Mouse (Mus musculus): ENCODE data around the gene Lrrc75a.

Gene Lrrc75a

DNA sequence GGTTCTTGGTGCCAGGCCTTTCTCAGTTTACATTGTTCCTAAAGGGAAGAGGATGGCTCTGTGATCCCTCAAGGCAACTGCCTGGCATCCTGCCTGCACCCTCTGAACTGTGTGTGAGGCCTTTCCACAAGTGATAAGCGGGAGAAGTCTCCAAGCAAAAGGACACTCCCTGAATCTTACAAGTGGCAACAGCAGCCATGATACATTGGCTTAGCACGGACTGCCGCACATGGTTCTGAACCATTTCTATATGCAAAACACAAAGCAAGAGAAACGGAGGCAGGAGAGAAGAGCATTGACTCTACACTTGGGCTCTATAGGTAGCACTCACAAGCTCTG, 3.0 kb downstream of the Lrrc75a start:
- no peak for DNase-seq

DNA sequence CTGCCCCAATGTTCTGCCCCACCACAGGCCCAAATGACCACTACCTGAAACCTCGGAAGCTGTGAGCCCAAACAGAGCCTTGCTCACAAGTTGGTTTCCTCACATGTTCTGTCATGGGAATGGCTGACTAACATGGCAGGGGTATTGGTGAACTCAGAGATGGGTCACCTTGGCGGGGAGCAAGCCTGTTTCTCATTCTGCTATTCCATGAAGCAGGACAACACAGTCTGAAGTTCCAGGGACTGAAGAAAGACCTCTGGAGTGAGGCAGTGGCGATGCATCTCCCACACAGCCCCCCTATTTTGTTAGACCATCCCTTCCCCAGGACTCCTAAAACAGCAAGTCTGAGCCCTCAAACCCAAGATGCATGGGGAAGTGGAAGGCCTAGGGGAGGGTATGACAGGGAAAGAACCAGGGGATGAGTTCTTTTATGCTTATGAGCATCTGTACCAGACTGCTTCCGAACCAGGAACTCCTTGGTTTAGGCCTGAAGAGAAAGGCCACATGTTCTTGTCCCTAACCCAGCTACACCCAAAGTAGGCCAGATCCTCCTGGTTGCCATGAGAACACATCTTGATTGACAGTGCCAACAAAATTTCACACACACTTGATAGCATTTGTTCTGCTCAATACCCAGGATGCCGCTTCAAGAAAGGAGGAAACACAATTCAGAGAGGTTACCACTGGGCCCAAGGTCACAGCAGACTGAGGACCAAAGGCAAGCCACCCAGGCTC, 3.6 kb downstream of the Lrrc75a start:
- no peak for DNase-seq

DNA sequence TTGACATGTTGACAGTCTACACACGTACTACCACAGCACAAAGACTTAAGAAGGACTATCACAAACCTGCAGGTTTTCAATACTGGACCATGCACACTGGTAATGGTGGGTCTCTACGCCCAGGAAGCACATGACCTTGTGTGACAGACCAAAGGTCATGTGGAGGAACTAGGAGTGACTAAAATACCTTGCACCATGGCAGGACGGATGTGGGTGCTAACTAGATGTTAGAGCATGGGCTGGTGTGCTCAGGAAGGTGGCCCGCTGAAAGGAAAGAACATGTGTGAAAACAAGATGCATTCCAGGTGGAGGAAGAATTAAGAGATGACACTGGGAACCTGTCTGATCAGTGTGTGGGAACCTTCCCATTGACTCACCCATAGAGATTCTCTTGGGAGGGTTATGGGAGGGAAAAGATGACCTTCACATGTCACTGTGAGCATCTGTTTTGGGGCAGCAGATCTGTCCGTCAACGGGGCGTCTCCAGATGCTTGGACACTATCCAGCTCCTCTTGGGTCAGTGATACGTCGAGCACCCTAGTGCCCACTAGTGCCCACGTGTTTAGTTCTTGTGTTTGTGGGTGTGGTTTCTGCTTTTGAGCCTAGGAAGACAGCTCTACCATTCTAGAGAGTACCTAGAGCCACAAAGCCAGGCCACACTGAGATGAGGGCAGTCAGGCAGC, 4.5 kb downstream of the Lrrc75a start:
- no peak for DNase-seq

DNA sequence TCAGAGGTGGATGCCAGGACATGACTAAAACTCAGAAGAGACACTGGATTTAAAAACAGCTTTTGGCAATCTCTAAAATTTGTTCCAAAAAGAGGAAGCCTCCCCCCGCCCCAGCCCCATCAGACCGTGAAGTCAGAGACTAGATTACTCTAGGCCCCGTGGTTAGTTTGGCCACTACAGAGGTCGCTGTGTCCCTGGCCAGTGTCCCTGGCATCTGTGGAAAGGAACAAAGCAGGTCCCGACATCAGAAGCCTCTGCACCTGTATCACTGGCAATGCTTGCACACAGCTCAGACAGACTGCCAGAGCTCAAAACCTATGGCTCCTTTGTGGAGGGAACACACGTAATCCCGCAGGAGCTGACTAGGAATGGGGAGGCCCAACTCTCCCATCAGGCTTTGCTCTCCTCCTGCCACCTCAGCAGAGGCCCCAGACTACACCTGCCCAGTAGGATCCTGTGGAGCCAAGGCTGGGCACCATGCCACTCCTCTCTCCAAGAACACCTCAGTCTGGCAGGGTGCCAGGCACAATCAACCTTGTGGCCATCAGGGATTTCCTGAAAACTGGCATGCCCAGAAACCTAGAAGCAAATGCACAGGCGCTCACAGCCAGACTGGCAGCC, 5.2 kb downstream of the Lrrc75a start:
- peak in 1 of 2 experiments; percentile 23 for DNase-seq

DNA sequence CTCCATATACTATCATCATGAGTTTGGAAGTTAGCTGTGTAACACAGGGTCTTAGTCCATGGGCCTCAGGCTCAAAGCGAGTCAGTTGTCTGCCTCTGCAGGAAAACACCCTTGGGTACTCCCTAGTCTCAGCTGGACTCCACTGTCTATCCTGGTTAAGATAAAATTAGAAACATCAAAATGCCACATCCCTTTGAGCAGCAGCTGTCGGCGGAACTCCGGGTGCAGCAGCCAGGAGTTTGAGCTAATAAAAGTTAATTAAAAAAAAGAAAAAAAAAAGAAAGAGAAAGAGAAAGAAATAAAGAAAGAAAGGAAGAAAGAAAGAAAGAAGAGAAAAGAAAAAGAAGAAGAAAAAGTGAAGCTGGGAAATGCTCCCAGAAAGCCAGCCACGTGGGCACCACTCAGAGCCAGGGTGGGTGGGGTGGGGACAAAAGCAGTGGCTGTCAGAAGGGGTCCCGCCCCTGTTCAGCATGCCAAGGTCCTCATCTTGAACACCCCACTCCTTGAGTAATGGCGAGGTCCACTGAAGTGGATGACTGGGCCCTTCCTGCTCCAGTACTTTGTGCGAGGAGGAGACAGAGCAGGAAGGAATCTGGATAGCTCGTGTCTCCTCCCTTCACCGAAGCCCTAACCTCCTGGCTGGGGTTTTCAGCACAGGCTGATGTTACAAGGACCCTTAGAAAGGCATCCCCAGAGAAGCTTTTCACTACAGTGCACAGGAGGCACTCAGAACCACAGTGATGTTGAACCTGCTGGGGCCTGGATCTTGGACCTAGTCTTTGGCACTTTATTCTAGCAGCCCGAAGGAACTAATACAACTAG, 6.1 kb downstream of the Lrrc75a start:
- no peak for DNase-seq

DNA sequence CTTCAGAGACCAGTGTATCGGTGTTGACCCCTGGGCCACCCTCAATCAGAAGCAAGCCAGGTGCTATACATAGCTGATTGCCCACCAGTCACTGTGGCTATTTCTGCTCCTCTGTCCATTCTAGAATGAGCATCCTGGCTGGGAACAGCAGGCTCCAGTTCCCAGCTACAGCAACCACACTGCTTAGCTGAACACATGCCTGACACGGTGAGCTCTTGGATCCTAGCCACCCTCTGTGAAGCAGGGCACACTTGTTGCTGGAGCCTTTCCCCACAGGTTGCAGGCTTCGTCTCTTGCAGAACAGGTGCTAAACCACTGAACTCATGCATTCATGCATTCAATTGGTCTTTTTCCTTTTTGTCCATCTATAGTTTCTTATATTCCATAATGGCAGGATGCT, 7.9 kb downstream of the Lrrc75a start:
- DNase-seq, result no peak

DNA sequence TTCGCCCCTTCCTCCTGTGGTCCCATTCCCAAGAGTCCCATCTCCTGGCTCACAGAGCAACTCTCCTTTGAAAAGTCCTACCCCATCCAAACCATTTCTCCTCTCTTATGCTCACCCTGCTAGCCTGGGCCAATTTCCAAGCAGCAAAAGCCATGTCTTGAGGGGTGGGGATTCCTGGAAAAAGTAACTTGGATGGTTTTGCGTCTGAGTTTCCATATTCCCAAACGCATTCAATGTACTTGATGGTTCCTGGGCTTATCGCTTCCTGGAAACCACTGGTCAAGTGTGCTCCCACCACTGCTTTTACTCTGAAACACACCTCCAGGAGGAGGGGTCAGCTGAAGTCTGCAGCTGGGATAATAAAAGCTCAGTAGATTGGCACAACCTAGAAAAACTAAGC, 9.9 kb downstream of the Lrrc75a start:
- no peak for DNase-seq

DNA sequence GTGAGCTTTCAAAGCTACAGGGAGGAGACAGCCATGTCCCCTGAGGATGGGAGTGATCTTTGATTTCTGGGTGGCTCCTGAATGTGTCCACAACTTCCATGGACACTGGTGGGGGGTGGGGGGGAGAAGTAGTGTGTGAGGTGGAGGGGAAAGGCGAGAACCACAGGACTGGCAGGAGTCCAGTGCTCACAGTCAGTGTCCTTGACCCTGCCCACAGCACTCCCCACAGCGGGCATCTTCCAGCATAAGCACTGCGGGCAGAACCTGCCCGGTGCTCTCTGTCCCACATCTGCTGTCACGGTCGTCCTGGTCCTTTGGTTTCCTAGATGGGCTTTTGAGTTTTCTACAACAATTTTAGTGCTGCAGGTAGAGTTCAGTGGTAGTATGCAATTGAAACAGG, 10.5 kb downstream of the Lrrc75a start:
- DNase-seq, result no peak

DNA sequence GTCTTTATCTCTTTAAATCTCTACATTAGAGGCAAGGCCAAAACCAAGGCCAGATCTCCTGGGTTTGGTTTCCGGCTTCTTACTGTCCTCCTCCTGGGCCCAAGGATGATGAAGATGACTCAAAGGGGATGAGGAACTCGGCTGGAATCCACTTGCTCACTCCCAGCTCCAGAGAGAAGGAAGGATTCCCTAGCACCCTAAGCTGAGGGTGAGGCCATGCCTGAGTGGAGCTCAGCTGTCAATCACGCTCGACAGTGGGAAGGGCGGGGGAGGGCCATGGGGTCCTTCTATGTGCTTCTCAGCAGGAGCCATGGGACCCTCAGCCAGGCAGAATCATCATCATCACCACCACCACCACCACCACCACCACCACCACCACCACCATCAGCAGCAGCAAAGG, 10.9 kb downstream of the Lrrc75a start:
- no peak for DNase-seq

DNA sequence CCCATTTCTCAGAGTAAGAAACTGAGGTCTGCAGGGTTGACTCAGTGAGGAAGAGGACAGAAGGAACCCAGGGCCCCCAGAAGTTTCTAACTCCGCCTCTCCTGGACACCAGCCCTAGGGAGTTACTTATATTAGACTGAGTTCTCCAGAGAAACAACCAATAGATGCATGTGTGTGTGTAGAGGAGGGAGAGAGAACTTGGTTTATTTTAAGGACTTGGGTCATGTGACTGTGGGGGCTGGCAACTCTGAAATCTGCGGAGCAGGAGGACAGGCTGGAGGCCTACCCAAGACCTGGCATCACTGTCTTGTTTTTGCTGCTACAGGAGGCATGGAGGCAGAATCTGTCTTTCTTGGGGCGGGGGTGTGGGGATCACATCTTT, 11.5 kb downstream of the Lrrc75a start:
- DNase-seq, result no peak

DNA sequence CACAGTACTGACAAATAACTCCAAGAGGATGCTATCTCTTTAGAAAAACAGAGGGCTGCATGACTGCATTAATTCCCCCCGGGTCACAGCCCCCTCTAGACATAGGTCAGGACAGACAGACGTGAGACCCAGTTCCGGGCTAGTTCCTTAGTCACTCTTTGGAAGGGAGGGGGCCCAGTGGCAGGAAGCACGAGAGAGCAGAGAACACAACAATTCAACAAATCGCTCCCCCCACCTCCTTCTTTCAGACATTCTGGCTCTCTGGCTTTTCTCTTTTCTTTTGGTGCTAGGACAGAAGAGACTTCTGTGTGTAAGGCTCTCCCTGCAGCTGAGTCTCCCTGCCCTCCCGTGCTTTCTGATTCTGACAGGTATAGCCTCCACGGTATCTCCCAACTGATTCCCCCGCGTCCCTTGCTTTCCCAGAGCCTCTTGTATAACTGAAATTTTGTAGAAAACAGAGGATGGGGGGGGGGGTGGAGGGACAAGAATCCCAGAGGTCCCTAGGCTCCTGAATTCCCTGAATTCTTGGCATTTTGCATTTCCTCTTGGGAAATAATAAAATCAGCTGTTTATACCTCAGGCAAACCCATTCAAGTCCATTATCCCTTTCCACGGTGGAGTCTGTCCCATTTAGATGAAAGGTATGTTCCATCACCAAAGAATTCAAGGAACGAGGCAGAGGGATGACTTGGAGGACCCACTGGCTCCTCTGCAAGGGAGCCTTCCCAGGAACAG, 12.1 kb downstream of the Lrrc75a start:
- no peak for DNase-seq

DNA sequence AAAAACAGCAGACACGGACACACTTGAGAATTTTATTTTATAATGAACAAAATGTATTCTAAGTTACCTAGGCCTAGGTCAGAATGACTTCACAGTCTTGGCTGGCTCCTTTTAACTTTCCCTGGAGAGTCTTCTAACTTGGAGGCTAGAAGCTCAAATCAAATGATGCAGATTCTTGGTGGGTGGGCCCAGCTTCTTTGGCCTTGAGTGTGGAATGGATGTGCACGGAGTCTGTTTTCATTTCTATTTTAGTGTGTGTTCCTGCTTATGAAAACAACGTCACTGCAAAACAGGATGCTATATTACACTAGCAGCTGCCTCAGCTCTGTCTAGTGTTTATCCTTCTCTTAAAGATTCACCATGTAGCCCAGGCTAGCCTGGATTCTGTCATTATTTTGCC, 12.9 kb downstream of the Lrrc75a start:
- no peak for DNase-seq

DNA sequence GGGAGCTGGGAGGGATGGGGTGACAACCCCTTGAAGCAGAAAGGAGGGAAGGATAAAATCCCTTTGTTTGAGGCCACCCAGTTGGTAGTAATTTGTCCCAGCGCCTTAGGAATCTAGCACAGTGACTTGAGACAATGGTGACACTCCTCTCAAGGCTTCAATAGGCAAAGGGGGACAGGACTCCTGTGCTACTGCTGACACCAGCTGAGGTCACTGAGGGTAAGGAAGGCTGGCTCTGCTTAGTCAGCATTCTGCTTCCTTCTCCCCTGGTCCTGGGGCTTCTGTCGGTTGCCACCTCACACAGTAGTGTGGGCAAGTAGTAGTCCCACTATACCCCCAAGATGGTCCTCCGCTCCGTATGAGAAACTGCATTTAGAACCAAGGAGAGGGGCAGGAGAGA, 17.2 kb downstream of the Lrrc75a start:
- DNase-seq, result no peak

DNA sequence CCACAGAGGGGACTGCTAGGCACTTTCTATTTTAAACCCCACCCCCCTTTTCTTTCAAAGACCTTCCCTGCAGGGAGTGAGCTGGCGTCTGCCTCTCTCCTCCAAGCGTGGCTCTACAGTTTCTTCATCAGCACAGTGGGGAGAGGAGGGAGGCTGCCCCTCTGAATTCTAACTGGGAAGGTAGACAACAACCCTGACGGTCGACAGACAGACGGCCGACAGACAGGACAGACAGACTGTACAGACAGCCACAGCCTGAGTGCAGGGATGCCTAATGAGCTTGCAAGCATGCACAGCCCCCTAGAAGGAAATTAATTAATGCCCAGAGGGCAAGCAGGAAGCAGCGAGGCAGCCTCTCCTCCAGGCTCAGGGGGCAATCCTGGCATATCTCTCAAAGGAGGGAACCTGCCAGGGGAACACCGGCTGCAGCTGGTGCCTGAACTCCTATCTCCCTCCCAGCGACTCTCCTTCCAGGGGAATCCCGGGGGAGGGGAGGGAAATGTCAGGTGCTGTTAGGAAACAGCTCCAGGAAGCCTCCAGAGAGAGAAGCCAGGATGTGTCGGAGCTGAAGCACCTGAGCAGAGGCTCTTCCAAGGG, 18.0 kb downstream of the Lrrc75a start:
- DNase-seq, result no peak

DNA sequence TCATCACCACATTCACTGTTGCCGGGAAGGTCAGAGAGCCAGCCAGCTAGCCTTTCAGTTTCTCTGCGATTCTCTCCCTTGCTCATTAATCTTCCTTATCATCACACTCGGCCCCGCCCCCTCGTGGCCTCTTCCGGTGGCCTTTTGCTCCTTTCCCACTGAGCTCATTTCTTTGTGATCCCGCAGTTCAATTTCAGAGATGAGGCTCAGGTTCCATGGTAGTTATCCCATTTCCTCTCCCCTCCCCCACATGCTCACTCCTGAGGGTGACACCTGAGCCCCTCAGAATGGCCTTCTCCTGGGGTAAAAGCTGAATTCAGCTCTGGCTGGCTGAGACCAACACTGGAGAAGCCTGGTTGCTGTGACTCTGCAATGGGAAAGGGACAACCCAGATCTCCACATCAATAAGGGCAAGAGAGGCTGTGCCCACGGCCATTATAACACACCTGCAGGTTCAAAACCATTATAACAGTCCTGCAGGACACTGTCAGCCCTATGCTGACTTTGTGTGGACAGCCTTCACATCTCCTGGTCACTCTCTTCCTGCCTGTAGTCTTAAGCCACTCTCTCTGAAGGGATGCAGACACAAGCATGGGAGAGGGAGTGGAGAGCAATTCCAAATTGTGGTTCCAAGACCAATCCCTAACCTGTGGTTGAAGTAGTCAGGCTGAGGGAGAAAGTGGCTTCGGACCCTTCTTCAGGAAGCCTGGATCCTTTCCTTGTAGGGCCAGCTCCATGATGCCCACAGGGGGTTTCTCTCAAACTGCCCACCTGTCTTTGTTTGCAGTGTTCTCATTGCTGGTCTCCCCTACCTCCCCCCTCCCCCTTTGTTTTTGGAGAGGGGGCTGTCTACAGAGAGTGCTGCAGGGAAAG, 18.7 kb downstream of the Lrrc75a start:
- DNase-seq, result no peak

DNA sequence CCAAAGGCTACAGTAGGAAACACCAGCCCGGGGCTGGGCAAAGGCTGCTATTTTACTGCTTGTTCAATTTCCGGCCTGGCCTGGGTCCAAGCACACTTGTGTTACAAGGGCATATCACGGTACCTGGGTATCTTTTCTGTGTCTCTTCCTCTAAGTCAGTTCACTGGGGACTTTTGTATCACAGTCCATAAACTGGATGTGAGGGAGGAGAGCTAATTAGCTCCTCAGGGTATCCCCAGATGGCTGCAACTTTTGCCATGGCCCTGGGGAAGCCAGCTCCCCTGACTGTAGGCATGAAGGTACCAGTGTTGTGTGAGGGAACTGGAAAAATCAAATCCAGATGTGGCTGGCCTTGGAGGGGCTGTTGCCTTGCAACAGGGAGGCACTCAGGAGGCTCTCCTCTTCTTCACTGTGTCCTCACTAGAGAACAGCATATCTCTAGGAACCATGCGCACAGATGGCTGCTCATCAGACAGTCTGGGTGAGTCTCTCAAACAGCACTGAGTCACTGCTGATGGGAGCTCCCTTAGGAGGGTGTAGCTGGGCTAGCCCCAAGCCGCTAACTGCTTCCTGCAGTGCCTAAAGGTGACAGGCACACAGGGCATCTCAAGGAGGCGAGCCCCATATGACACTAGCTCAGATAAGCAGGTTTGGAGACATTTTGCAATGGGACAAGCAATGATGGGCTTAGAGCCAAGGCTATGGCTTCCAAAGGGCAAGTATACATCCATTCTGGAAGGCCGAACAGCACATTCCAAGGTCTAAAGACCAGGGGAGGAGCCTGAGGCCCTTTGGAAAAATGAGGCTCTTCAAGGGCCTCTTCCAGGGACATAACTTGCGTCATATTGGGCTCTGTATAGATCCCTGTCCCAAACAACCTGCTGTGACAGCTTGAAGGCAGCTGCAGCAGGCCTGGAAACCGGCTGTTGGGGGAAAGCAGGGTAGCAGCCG, 23.7 kb downstream of the Lrrc75a start:
- DNase-seq, result no peak

DNA sequence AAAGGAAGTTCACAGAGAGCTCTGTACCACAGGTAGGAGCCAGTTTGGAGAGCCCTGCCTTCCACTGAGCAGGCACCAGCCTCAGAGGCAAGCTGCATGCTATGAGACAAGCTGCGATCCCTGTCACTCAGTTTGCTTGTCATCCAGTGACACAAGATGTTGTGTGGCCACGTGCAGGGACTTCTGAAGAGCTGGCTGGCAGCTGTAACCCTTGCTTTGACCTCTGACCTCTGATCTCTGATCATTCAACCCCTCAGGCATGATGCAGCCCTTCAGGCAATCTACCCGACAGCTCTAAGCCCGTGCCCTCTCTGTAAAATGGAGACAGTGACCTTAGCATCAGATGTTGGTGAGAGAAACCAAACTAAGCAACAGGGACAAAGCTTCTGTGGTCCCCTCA, 25.5 kb downstream of the Lrrc75a start:
- no peak for DNase-seq

DNA sequence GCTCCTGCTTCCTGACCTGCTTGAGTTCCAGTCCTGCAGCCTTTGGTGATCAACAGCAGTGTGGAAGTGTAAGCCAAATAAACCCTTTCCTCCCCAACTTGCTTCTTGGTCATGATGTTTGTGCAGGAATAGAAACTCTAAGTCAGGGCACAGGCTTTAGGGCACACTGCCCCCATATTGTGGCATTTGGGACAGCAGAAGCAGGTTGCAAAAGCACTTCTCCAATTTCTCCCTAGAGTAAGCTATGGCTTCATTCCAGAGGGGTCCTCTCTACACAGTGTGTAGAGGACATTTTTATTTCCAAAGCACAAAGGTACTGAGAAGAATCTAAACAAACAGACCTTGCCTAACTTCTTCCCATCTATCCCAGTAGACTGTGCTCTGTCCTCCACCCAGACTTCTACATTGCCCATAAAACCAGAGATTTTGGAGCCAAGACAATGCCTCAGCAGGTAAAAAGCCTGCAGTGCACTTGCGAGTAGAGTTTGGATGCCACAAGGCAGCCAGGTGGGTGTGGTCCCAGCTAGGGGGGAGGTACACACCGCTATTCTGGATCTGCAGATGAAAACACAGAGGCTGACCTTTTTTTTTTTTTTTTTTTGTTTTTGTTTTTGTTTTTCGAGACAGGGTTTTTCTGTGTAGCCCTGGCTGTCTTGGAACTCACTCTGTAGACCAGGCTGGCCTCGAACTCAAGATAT, 26.6 kb downstream of the Lrrc75a start:
- no peak for DNase-seq

DNA sequence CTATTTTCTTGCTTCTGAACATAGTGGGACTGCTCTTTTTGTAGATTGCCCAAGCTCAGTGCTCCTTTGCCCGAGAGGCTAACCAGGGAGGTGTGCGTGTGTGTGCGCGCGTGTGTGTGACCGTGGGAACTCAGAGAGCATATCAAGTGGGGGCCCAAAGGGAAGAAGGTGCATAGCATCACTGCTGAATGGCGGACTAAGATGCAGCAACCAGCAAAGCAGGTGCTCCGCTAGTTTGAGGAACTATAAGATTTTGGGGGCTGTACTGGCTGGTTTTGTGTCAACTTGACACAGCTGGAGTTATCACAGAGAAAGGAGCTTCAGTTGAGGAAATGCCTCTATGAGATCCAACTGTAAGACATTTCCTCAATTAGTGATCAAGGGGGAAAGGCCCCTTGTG, 27.2 kb downstream of the Lrrc75a start:
- DNase-seq, result no peak

DNA sequence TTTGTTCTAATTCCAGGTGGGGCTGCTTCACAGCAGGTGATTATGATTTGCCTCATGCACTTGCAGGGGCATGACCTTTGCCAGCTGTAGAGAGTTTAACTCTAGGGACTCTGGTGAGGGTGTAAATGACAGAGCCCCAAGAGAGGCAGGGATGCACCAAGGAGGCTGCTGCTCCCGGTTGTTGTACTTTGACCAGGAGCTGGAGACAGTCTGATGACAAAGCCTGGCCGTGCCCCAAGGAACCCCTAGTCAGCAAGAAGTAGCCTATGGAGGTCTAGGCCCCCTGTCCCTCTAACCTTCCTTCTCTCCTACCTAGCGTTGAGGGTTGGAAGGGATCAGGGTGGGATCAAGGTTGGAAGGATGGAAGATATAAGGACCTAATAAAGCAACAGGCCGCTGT, 32.9 kb downstream of the Lrrc75a start:
- DNase-seq, result no peak
